Mouse (Mus musculus) left cerebral cortex, adult 2 months (tissue): ENCODE data around the gene Lsamp. TPM values are rescaled to one million over a fixed set of nuclear protein-coding genes. Genes with fewer than 3 reads are reported as not detected.

ENCODE experiments used
- DNase-seq, 2 experiments: peaks; one replicate each; pipeline ENCODE4 v3.0.0; 2021 to 2022; ENCODE audit warnings: low spot score in 2 of 2, mixed read lengths in 1 of 2; ENCODE audit errors: extremely low spot score in 1 of 2
- H3K27ac ChIP-seq: fragments of 200-600 bp; 2 replicates; pipeline ENCODE4 v1.8.1; 2022
- H3K4me3 ChIP-seq: fragments of 200-600 bp; 2 replicates; pipeline ENCODE4 v1.8.1; 2022
- CTCF ChIP-seq: fragments of 200-600 bp; IDR thresholded peaks from 2 replicates; pipeline ENCODE4 v1.8.1; 2022; ENCODE audit warnings: antibody characterized with exemption, mild to moderate bottlenecking, moderate library complexity
- intact Hi-C: fragments of 180-260 bp; cut with DNase I; formaldehyde crosslinking; loops from one replicate; pipeline ENCODE4 v1.15.1; 2025
- total RNA-seq, 2 experiments: library from RNA; stranded (reverse); gene quantifications; 2 replicates each; pipeline ENCODE4 v1.2.3; 2021

The Lsamp gene
- total RNA-seq, 2 experiments from 2014 or later: 245 to 265 TPM

DNA sequence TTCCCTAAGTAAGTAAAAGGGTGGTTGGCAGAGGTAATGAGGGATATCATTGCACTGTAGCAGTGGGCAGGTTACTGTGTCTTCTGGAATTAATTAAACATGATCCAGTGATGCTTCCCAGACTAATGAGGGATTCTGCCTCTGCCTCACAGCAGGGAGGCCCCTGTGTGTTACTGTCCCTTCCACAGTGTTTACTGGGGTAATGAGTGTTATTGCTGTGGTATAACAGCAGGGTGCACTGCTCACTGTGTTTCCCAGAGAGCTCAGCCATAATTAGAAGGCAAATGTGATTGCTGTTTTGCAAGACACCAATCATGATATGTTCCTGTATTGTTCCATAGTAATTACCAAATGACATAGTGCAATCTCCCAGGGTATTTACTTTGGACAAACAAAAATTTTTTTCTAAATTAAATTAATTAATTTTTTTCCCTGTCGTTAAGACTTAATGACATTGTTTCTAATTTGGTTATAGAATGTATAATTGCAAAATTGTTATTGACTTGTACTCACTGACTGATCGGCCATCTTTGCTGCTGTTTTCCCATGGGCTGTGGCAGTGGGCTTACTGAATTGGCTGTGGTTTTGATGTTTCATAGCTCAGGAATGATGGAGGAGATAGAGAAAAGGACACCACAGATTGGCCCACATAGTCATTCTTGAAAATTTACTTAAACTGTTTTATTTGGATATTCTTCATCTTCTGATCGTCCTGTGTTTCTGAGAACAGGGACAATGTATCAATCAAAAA lies 655.6 kb downstream of the Lsamp start:
- intact Hi-C loops: no loop called here
- Histone ChIP-seq H3K4me3 (no peak overlapping the region), H3K27ac (no peak overlapping the region)
- TF ChIP-seq CTCF: peak; percentile 54
- no peak for DNase-seq

DNA sequence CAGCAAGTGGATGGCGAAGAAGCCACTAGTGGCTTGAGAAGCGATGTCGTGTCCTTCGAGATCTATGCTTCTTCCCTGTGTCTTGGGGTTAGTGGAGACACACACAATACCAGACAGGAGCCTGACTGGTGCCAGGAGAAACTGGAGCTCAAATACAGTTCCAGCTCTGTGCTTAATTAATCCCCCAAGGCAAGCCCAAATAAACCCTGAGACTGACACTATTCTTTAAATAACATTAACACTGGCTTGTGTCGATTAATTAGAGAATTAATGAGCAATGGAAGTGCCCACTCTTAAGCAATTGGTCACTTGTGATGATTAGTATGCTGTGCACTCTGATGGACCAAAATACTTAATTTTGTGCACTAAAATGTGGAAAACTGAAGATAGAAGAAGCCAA lies 668.6 kb downstream of the Lsamp start:
- no peak overlapping the region for H3K4me3 ChIP-seq
- DNase-seq: no peak
- H3K27ac ChIP-seq: no peak overlapping the region
- intact Hi-C loops: loop anchor here (5.0 kb wide), 1 partner anchor 315 kb away; no protein-coding TSS in a partner anchor
- no peak for TF ChIP-seq CTCF

DNA sequence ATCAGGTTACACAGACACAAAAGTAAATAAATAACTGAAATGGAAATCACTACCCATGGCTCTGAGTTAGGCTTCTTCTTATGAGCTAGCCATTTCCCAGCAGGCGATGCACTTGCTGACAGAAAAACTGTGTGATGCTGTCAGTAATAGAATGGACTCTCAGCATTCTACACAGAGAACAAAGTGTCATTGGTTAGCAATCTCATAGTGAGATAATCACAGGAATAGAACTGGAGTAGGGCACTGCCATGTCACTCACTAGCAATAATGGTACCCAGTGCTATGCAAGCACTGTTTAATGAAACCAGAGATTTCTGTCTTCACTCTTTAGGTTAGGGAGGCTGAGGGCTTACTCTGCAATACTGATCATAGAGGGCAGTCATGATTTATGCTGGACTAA lies 669.3 kb downstream of the Lsamp start:
- intact Hi-C loops: loop anchor here (5.0 kb wide), 1 partner anchor 314 kb away; no protein-coding TSS in a partner anchor
- no peak for TF ChIP-seq CTCF
- Histone ChIP-seq H3K4me3 (no peak overlapping the region), H3K27ac (no peak overlapping the region)
- DNase-seq: no peak

DNA sequence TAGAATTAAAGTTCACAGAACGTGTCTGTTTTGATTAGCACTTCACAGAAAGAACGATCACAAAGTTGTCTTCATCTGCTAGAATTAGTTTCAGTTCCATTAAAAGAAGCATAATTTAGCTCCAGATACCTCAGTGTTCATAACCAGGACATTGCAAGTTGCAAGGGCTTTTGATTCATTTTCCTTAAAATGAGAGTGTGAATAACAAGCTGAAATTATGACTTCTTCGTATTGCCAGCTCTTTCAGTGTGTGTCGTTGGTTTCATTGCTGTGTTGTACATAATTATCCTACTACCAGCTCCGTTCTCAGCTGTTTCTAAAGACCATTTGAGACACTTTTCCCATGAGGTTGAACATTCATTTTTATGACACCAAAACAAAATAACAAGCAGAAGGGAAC lies 672.2 kb downstream of the Lsamp start:
- Histone ChIP-seq H3K4me3 (no peak overlapping the region), H3K27ac (no peak overlapping the region)
- intact Hi-C loops: no loop called here

DNA sequence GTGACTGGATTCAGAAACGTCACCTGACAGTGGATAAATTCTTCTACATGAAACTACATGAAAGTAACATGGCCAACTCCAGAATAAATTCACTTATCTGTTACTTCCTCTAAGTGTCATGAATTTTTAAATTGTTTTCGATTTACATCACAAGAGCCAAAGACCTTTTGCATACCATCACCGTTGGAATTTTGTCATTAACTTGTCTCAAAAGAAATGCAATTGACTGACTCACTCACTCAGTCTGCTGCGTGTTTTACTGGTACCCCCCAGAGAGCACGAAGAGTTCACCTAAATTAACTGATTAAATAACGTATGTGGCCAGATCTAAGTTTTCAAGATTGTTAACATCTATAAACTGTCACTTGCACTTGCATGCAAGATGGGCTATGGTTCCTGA lies 672.7 kb downstream of the Lsamp start:
- Histone ChIP-seq H3K27ac (no peak overlapping the region), H3K4me3 (no peak overlapping the region)
- no peak for TF ChIP-seq CTCF
- no peak for DNase-seq
- intact Hi-C loops: no loop called here

More for the DNA sequence above, 672.2 kb downstream of the Lsamp start:
- TF ChIP-seq CTCF: no peak
- DNase-seq: no peak

DNA sequence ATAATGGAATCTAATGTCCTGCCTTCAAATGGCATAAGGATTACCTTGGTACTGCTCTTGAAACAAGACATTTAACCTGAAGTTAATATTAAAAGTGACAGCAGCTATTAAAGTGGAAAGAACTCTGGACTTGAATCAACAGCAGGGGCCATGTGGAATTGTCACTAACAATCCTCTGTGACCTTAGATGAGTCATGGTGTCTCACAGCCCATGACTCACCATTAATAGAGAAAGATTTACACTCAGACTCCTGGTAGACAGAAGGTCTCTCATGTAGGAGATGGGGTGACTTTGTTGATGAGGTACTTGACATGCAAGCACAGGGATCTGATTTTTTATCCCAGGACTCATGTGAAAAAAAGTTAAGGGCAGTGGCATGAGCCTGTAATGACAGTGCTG lies 701.4 kb downstream of the Lsamp start:
- Histone ChIP-seq H3K27ac (no peak overlapping the region), H3K4me3 (no peak overlapping the region)
- no peak for DNase-seq
- intact Hi-C loops: no loop called here
- no peak for TF ChIP-seq CTCF

DNA sequence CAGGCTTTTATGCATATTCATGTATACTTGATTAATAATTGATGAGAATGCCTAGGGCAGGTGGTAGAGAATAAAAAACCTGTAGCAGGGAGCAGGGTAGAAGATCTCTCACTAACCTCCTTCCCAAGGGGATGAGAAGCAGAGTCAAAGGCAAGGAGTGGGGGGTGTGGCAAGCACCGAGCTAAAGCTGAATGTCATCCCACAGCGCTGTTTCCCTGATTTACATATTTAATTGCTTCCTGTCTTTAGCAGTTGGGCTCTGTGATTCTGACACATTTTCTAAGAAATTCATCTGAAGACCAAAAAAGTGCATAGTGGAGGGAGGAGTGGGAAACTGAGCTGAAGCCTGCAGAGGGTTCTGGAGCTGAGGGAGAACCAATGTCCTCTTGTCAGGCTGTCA lies 708.1 kb downstream of the Lsamp start:
- peak in 1 of 2 experiments; percentile 13 for DNase-seq
- Histone ChIP-seq H3K27ac (no peak overlapping the region), H3K4me3 (no peak overlapping the region)
- no peak for TF ChIP-seq CTCF
- intact Hi-C loops: no loop called here

DNA sequence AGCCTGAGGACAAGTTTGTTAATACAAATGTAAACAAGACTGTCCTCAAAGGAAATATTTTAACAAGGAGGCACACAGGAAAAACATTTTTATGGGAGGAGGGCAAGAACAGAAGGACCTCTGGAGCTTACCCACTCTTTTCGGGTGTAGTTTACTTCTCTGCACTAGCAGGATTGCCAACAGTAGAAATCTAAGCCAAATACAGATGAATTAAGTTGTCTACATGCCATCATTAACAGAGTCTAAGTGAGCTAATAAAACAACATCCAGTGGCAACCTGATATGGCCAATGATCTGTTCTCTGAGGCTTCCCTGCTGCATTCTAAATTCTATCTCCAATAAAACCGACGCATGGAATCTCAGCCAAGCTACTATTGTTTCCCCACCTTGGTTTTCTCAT lies 713.1 kb downstream of the Lsamp start:
- DNase-seq: no peak
- H3K4me3 ChIP-seq: no peak overlapping the region
- no peak overlapping the region for H3K27ac ChIP-seq
- intact Hi-C loops: no loop called here
- TF ChIP-seq CTCF: no peak

DNA sequence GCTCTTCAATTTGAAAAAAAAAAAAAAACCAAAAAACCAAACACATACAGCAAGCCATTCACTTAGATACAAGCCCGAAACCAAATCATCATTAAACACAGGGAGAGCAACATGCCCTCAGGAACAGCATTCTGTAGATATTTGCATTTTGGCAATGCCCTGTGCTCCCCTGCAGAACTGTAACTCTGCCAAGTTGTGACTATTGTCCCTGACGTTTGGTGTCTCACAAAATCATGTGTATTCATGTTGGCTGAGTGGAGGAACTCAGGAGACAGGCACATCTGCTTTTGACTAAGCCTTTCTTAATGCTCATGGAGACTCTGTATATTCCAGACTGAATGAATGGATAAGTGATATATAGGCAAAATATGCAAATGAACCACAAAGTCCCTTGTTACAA lies 724.4 kb downstream of the Lsamp start:
- intact Hi-C loops: no loop called here
- Histone ChIP-seq H3K4me3 (no peak overlapping the region), H3K27ac (no peak overlapping the region)
- no peak for TF ChIP-seq CTCF
- no peak for DNase-seq

DNA sequence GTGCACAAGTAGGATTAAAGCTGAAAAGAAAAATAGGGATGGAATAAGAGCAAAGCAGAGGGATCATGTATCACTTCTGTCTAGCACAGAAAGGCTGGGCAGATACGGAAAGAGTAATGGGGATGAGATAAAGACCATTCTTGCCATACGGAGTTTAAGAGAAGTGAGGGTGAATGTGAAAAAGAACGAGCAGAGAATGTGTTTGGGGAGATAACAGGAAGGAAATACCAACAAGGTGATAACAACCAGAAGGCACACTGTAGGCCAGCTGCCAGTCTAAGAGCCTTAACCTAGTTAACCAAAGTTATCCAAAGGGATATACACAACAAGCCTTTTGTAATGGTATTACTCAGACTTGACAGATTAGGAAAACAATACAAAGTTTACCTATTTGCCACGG lies 725.4 kb downstream of the Lsamp start:
- Histone ChIP-seq H3K27ac (no peak overlapping the region), H3K4me3 (no peak overlapping the region)
- DNase-seq: no peak
- intact Hi-C loops: no loop called here
- no peak for TF ChIP-seq CTCF

DNA sequence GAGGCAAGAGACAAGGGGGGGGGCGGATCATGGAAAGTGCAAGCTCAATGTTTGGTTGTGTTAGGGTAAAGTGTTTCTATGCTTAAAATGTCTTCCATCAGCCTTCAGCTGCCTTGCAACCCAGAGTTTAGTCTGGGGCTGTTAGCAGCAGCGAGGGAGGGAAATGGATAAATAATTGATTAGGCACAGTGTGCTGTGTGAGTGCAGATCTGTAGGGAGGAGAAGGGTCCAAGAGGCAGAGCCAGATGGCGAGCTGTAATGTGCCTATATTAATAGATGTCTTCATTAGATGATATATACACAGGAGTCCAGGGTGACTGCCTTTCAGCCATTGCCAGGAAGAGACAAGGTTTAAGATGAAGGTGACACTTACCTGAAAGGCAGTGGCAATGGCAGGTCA lies 725.9 kb downstream of the Lsamp start:
- intact Hi-C loops: no loop called here
- Histone ChIP-seq H3K4me3 (no peak overlapping the region), H3K27ac (no peak overlapping the region)
- no peak for TF ChIP-seq CTCF
- DNase-seq: no peak

DNA sequence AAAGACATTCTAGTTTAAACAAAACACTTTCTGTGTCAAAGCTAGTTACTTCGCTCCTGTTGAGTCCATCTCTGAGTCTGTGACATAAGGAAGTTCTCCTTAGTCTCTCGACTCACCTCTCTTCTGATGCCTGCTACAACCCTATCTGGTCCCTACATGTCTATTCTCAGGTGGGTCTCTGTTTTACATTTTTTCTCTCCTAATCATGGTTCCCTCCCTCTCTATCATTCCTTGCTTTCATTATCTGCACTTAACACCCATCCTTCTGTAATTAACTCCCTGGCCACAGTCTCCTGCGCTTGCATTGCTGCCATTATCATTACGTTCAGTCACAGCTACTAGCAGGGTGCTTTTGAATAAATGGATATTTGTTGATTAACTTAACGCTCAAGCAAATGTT lies 726.3 kb downstream of the Lsamp start:
- no peak overlapping the region for H3K4me3 ChIP-seq
- no peak for DNase-seq
- intact Hi-C loops: no loop called here
- no peak overlapping the region for H3K27ac ChIP-seq
- TF ChIP-seq CTCF: no peak

DNA sequence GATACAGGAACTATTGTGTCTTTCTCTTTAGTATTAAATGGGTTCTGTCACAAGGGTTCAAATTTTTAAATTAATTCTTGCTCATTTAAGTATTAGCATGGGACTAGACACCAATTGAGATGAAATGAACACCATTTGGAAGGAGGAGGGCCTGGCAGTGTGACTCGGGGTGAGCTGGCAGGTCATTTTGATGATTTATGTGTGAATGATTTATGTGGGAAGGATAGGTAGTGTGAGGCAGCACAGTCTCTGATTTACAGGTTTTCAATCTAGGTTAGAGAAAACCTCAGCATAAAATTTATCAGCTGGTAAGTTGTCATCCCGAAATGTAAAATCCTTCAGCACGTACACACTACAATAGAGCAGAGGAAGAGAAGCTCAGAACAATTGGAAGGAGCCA lies 729.6 kb downstream of the Lsamp start:
- no peak for DNase-seq
- TF ChIP-seq CTCF: no peak
- Histone ChIP-seq H3K27ac (no peak overlapping the region), H3K4me3 (no peak overlapping the region)
- intact Hi-C loops: no loop called here
